Mouse (Mus musculus) liver, embryonic 11.5 days (tissue): ENCODE results near the gene Proz. TPM values are rescaled to one million over a fixed set of nuclear protein-coding genes. Genes with fewer than 3 reads are reported as not detected.

Experiments used
- polyA plus RNA-seq: library from polyadenylated mRNA; unstranded; fragments of >200 nt; fragmentation: Nextera tagmentation; extraction: Ambion mirVana; gene quantifications from 2 replicates; pipeline ENCODE4 v1.2.1, GENCODE M21; 2014

Gene Proz
- polyA plus RNA-seq, 1 experiment from 2014 or later = 13.5 TPM

Other genes starting within 250 kb of the Proz start
- 3.4 and 4.3 TPM in 2 replicates for gene Mcf2l, start 187.1 kb upstream of the Proz start, polyA plus RNA-seq
- 2.9 and 3.8 TPM in 2 replicates for gene F7, start 34.9 kb upstream of the Proz start, polyA plus RNA-seq
- 59.5 and 61.1 TPM in 2 replicates for gene F10, start 23.6 kb upstream of the Proz start, polyA plus RNA-seq
- gene Pcid2, start 44.5 kb downstream of the Proz start, polyA plus RNA-seq = 38.8 and 46.0 TPM in 2 replicates
- 111 and 123 TPM in 2 replicates for gene Cul4a, start 44.7 kb downstream of the Proz start, polyA plus RNA-seq
- 251 and 283 TPM in 2 replicates for gene Lamp1, start 98.2 kb downstream of the Proz start, polyA plus RNA-seq
- 19.7 and 23.3 TPM in 2 replicates for gene Grtp1, start 139.7 kb downstream of the Proz start, polyA plus RNA-seq
- 0.70 TPM in 1 of 2 replicates, not detected in the other for gene Adprhl1, start 193.2 kb downstream of the Proz start, polyA plus RNA-seq
- gene Dcun1d2, start 227.2 kb downstream of the Proz start, polyA plus RNA-seq = 20.9 and 22.0 TPM in 2 replicates
- 18.8 and 19.7 TPM in 2 replicates for gene Tmco3, start 227.3 kb downstream of the Proz start, polyA plus RNA-seq